Mouse (Mus musculus) ES-E14 (cell line): ENCODE data around the gene Litaf. TPM values are rescaled to one million over a fixed set of nuclear protein-coding genes. Genes with fewer than 3 reads are reported as not detected.

Source experiments
- DNase-seq: peaks from one replicate; pipeline ENCODE4 v3.0.0-alpha.2; 2013; ENCODE audit warnings: low read depth, low spot score
- H3K27ac ChIP-seq: 2 replicates; pipeline ENCODE4 v1.5.1; 2012; ENCODE audit warnings: low read depth, mild to moderate bottlenecking, low read length, moderate library complexity, mixed read lengths; ENCODE audit not compliant: poor library complexity, insufficient read depth, severe bottlenecking
- H3K36me3 ChIP-seq: 2 replicates; pipeline ENCODE4 v1.6.1; 2012; ENCODE audit warnings: mild to moderate bottlenecking, low read length, moderate library complexity, mixed read lengths; ENCODE audit not compliant: control insufficient read depth, poor library complexity, insufficient read depth, severe bottlenecking
- H3K4me1 ChIP-seq, 2 experiments: fragments of 150-350 bp in 1 of 2; sonication (generic) in 1 of 2; 2 replicates each; pipeline ENCODE4 v1.6.1; 2012; ENCODE audit warnings: low read length in 2 of 2, mild to moderate bottlenecking in 1 of 2, mixed read lengths in 1 of 2; ENCODE audit not compliant: control insufficient read depth in 2 of 2, insufficient read depth in 2 of 2, poor library complexity in 1 of 2
- H3K4me3 ChIP-seq, 2 experiments: fragments of 150-350 bp in 1 of 2; sonication (generic) in 1 of 2; 2 replicates each; pipeline ENCODE4 v1.5.1; 2012; ENCODE audit warnings: low read length in 2 of 2, low read depth in 1 of 2, mild to moderate bottlenecking in 1 of 2, mixed read lengths in 1 of 2; ENCODE audit not compliant: insufficient read depth in 1 of 2, poor library complexity in 1 of 2, severe bottlenecking in 1 of 2
- H3K9ac ChIP-seq: 2 replicates; pipeline ENCODE4 v1.6.1; 2012; ENCODE audit warnings: low read depth, mild to moderate bottlenecking, low read length, mixed read lengths; ENCODE audit not compliant: poor library complexity, insufficient read depth, severe bottlenecking
- H3K9me3 ChIP-seq: fragments of 150-350 bp; sonication (generic); 2 replicates; pipeline ENCODE4 v1.6.1; 2012; ENCODE audit warnings: low read depth, mild to moderate bottlenecking, low read length; ENCODE audit not compliant: control insufficient read depth, insufficient read depth
- CHD2 ChIP-seq: IDR thresholded peaks from 2 replicates; pipeline ENCODE4 v1.6.1; 2014; ENCODE audit warnings: mild to moderate bottlenecking, low read depth, low read length, inconsistent platforms
- HCFC1 ChIP-seq: IDR thresholded peaks from 2 replicates; pipeline ENCODE4 v1.6.1; 2012; ENCODE audit warnings: low read length, inconsistent platforms, borderline replicate concordance; ENCODE audit not compliant: insufficient read depth
- MAFK ChIP-seq: IDR thresholded peaks from 2 replicates; pipeline ENCODE4 v1.6.1; 2014; ENCODE audit warnings: mild to moderate bottlenecking, low read depth, low read length, inconsistent platforms; ENCODE audit not compliant: insufficient read depth
- ZC3H11A ChIP-seq: IDR thresholded peaks from 2 replicates; pipeline ENCODE4 v1.6.1; 2012; ENCODE audit warnings: low read depth, mild to moderate bottlenecking, inconsistent platforms, low read length, borderline replicate concordance
- ZNF384 ChIP-seq: IDR thresholded peaks from 2 replicates; pipeline ENCODE4 v1.6.1; 2012; ENCODE audit warnings: low read depth, low read length, inconsistent platforms
- in situ Hi-C, 2 experiments: fragments of 600-800 bp; cut with MboI; formaldehyde crosslinking; loops; one replicate each; pipeline ENCODE4 v1.15.1; 2025; ENCODE audit warnings: low sequenced_read_pairs in 2 of 2, inconsistent platforms in 1 of 2; ENCODE audit not compliant: unreplicated experiment in 2 of 2
- total RNA-seq: library from RNA; depleted of rRNA; stranded (reverse); fragments of 300-350 nt; gene quantifications from 2 replicates; pipeline ENCODE4 v1.2.3, GENCODE M21; 2012

Litaf gene
- total RNA-seq, 1 experiment: 25.9 TPM

DNA sequence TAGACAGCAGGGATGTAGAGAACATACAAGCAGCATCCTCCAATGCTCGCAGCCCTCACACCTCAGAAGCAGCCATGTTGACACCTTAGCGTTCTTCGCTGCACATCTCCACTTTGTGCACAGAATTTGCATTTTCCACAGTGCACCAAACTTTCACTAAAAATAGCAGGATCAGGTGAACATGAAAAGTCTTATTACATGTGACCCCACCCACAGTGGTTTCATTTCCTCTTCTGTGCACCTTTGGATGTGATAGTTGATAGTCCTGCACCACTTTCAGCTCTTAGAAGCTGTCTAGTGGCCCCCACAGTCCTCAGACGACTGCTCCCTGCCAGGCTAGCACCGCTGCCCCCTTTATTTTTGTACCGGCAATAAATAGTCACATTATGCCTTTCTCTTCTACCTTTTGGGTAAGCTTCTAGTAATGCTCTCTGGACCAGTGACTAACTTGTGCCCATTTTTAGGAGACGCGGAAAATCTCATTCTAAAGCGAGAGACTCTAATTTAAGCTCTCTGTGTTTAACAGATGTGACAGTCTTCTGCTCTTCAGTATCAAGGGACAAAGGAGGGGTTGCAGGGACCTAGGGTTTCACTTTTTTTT is 11.7 kb upstream of the Litaf start:
- Histone ChIP-seq H3K4me3 (no peak overlapping the region), H3K9ac (no peak overlapping the region), H3K36me3 (peaks cover 16% of the 10 kb centered on the region), H3K9me3 (no peaks in the 10 kb centered on the region), H3K27ac (no peak overlapping the region), H3K4me1 (peaks cover 0 to 9% of the 10 kb centered on the region in 2 experiments; a peak in 2 of 4 replicates)
- in situ Hi-C loops: no loop called here
- no peak for DNase-seq
- TF ChIP-seq MAFK (no peak), ZNF384 (no peak), HCFC1 (no peak), ZC3H11A (no peak), CHD2 (no peak)

- peaks cover 0 to 12% of the 10 kb centered on the region in 2 experiments; a peak in 2 of 4 replicates for H3K4me1 ChIP-seq
- H3K4me3 ChIP-seq: no peak overlapping the region
- peaks cover 5% of the 10 kb centered on the region for H3K36me3 ChIP-seq
- H3K9me3 ChIP-seq: no peaks in the 10 kb centered on the region
- H3K27ac ChIP-seq: no peak overlapping the region
- no peak overlapping the region for H3K9ac ChIP-seq
- no peak for DNase-seq
- TF ChIP-seq ZNF384: no peak
- in situ Hi-C loops: no loop called here
Observed at GRCm38 (mm10) chr16:11073060-11073459, 7.1 kb upstream of the Litaf start.

DNA sequence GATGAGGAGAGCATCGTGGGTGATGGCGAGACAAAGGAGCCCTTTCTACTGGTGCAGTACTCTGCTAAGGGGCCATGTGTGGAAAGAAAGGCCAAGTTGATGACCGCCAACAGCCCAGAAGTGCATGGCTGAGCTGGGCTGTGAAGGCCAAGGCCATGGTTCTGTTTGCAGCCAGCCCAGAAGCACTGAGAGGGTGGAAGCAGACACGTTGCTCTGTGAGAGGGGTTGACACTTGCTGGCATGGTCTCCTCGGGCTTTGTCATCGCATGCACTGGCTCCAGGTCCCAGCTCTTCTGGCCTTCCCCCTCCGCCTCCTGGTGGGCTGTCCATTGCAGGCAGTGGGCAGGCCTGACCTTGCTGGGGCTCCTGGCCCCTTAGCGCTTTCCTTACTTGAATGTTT is 6.5 kb upstream of the Litaf start:
- Histone ChIP-seq H3K4me1 (peaks cover 0 to 12% of the 10 kb centered on the region in 2 experiments; a peak in 2 of 4 replicates), H3K9ac (no peak overlapping the region), H3K4me3 (no peak overlapping the region), H3K27ac (no peak overlapping the region), H3K36me3 (peaks cover 5% of the 10 kb centered on the region), H3K9me3 (no peaks in the 10 kb centered on the region)
- in situ Hi-C loops: no loop called here
- TF ChIP-seq ZC3H11A (no peak), CHD2 (no peak), MAFK (no peak), HCFC1 (no peak), ZNF384 (no peak)
- no peak for DNase-seq

DNA sequence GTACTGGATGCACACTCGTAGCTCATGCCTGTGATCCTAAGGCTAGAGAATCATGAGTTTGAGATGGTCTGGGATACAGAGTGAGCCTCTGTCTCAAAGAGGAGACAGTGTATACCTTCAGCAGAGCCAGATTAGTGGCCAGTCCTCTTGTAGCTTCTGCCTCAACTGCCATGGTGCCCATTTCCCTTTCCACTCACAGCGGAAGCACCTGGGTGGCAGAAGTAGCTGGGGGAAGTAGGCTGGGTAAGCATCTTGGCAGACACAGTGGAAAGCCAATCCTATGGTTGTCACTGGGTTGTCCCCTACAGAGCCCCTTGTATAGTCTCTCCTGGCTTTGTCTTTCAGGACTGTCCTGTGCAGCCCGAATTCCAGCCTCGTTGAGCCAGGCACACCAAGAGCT is 5.9 kb upstream of the Litaf start:
- no peak for DNase-seq
- Histone ChIP-seq H3K9me3 (no peaks in the 10 kb centered on the region), H3K9ac (no peak overlapping the region), H3K4me3 (no peak overlapping the region), H3K4me1 (peaks cover 2 to 12% of the 10 kb centered on the region in 2 experiments; a peak in 3 of 4 replicates), H3K36me3 (peaks cover 5% of the 10 kb centered on the region), H3K27ac (no peak overlapping the region)
- in situ Hi-C loops: no loop called here
- TF ChIP-seq CHD2 (no peak), MAFK (no peak)

- Histone ChIP-seq H3K4me3 (no peak overlapping the region), H3K9me3 (no peaks in the 10 kb centered on the region), H3K9ac (no peak overlapping the region), H3K36me3 (peaks cover 5% of the 10 kb centered on the region), H3K27ac (no peak overlapping the region), H3K4me1 (peaks cover 2 to 12% of the 10 kb centered on the region in 2 experiments; a peak in 3 of 4 replicates)
- DNase-seq: no peak
- in situ Hi-C loops: no loop called here
- TF ChIP-seq MAFK: no peak
- no peak for TF ChIP-seq HCFC1
- TF ChIP-seq ZC3H11A: no peak
- no peak for TF ChIP-seq CHD2
- no peak for TF ChIP-seq ZNF384
Observed at GRCm38 (mm10) chr16:11071176-11071575, 5.2 kb upstream of the Litaf start.
